Mouse (Mus musculus) liver, embryonic 14.5 days (tissue): Measurements from ENCODE around the gene Dlk1. TPM values are rescaled to one million over a fixed set of nuclear protein-coding genes. Genes with fewer than 3 reads are reported as not detected.
"Not testable (repeated sequence)": the region's sequence is repeated elsewhere in the genome, so short reads cannot be mapped to it uniquely, and the experiment has no call there.

ENCODE experiments used
- ATAC-seq: fragments of 200-750 bp; cut with Nextera tagmentation; 2 replicates; pipeline ENCODE4 v1.8.0; 2017; ENCODE audit warnings: moderate number of reproducible peaks, mild to moderate bottlenecking, moderate library complexity; ENCODE audit not compliant: insufficient read depth
- DNase-seq, 3 experiments: peaks; one replicate each; pipeline ENCODE4 v3.0.0-alpha.2; 2012 to 2013; ENCODE audit warnings: low read depth in 3 of 3, low spot score in 3 of 3
- H3K27ac ChIP-seq: fragments of 300-500 bp; sonication (generic); 2 replicates; pipeline ENCODE4 v1.5.1; 2014; ENCODE audit warnings: moderate library complexity, mild to moderate bottlenecking, control low read depth, inconsistent platforms
- H3K27me3 ChIP-seq: fragments of 300-500 bp; sonication (generic); 2 replicates; pipeline ENCODE4 v1.6.1; 2014; ENCODE audit warnings: mild to moderate bottlenecking, low read length, moderate library complexity; ENCODE audit not compliant: control insufficient read depth, insufficient read depth
- H3K36me3 ChIP-seq: fragments of 300-500 bp; sonication (generic); replicated peaks from 2 replicates; pipeline ENCODE4 v1.6.1; 2014; ENCODE audit warnings: low read depth; ENCODE audit not compliant: control insufficient read depth, insufficient read depth
- H3K4me1 ChIP-seq, 2 experiments: fragments of 200-500 bp in 1 of 2; fragments of 300-500 bp in 1 of 2; sonication (generic) in 1 of 2; replicated peaks; 2 replicates each; pipeline ENCODE4 v1.6.1; 2012 to 2014; ENCODE audit warnings: antibody characterized with exemption in 1 of 2, inconsistent platforms in 1 of 2, low read length in 1 of 2; ENCODE audit not compliant: control insufficient read depth in 2 of 2, insufficient read depth in 2 of 2
- H3K4me2 ChIP-seq: fragments of 300-500 bp; sonication (generic); 2 replicates; pipeline ENCODE4 v1.6.1; 2014; ENCODE audit warnings: low read depth, mild to moderate bottlenecking, control low read depth, moderate library complexity
- H3K4me3 ChIP-seq, 2 experiments: fragments of 200-500 bp in 1 of 2; fragments of 300-500 bp in 1 of 2; sonication (generic) in 1 of 2; 2 replicates each; pipeline ENCODE4 v1.5.1; 2012 to 2014; ENCODE audit warnings: low read depth in 2 of 2, low read length in 2 of 2, mild to moderate bottlenecking in 2 of 2, control low read depth in 1 of 2, inconsistent platforms in 1 of 2, moderate library complexity in 1 of 2; ENCODE audit not compliant: insufficient read depth in 1 of 2
- H3K9ac ChIP-seq: fragments of 300-500 bp; sonication (generic); replicated peaks from 2 replicates; pipeline ENCODE4 v1.6.1; 2014; ENCODE audit warnings: mild to moderate bottlenecking, control low read depth, moderate library complexity
- H3K9me3 ChIP-seq: fragments of 300-500 bp; sonication (generic); 2 replicates; pipeline ENCODE4 v1.6.1; 2016; ENCODE audit warnings: low read length, mixed read lengths; ENCODE audit not compliant: control insufficient read depth
- CTCF ChIP-seq: IDR thresholded peaks from 2 replicates; pipeline ENCODE4 v1.5.1; 2016; ENCODE audit warnings: antibody characterized with exemption, low read depth, control low read depth
- EP300 ChIP-seq: IDR thresholded peaks from 2 replicates; pipeline ENCODE4 v1.6.1; 2016; ENCODE audit warnings: antibody characterized with exemption, low read depth
- WGBS: fragments of 180-500 bp; shearing (Covaris S2); extraction: QIAGEN DNeasy Blood & Tissue Kit; methylation state at CpG from one replicate; pipeline ENCODE4 v1.1.7; 2014; ENCODE audit not compliant: insufficient replicate concordance; 5-methylcytosine and 5-hydroxymethylcytosine counted together
- polyA plus RNA-seq, 2 experiments: library from polyadenylated mRNA; depleted of rRNA in 1 of 2; stranded (reverse) in 1 of 2; unstranded in 1 of 2; fragments of >200 nt; fragmentation: Nextera tagmentation in 1 of 2; extraction: Ambion mirVana in 1 of 2; gene quantifications; 2 replicates each; pipeline versions ENCODE4 v1.2.1 to v1.2.3; 2012 to 2014

The Dlk1 gene
- polyA plus RNA-seq, 2 experiments = 327 to 1,200 TPM

GRCm38 (mm10) chr12:109462594-109462993 lies 10.0 kb downstream of the Dlk1 start:
- no peak for TF ChIP-seq EP300
- no peak for TF ChIP-seq CTCF
- Histone ChIP-seq H3K36me3 (no peaks in the 10 kb centered on the region), H3K27ac (no peak overlapping the region), H3K4me3 (no peak overlapping the region), H3K4me1 (peaks cover 0 to 2% of the 10 kb centered on the region in 2 experiments; a peak in 1 of 4 replicates), H3K4me2 (no peak overlapping the region), H3K27me3 (peaks cover 4% of the 10 kb centered on the region; the same call in 1 of the 2 replicates), H3K9ac (no peak overlapping the region), H3K9me3 (no peaks in the 10 kb centered on the region)
- ATAC-seq (no peak), DNase-seq (no peak)
- WGBS = 54% methylated on average over 10 of the region's 10 CpGs

DNA sequence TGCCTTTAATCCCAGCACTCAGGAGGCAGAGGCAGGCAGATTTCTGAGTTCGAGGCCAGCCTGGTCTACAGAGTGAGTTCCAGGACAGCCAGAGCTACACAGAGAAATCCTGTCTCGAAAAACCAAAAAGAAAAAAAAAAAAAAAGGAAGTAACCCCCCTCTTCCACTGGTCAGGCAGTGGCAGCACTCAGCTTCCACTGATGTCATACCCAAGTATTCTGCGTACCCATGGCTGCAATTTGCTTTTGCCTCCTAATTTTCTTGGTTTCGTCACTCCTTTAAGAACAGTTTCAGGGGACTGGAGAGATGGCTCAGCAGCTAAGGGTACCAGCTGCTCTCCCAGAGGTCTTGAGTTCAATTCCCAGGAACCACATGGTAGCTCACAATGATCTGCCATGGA lies 14.8 kb downstream of the Dlk1 start:
- not testable (repeated sequence) for ATAC-seq, DNase-seq

DNA sequence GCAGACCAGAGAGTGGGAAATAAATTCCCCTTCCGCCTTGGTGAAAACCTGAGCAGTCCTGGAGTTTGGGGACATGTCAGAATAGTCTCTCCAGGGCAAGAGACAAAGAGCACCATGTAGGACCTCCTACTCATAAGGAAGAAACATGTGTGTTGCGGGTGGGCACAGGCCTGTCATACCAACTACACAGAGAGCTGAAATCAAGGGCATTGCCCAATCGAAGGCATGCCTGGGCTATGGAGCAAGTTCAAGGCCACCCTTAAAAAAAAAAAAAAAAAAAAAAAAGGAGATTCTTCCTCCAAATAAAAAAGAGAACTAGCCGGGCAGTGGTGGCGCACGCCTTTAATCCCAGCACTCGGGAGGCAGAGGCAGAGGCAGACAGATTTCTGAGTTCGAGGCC lies 17.2 kb downstream of the Dlk1 start:
- WGBS = 58% methylated on average over 8 of the region's 8 CpGs
- Histone ChIP-seq H3K27ac (no peak overlapping the region), H3K4me2 (no peak overlapping the region), H3K4me1 (peaks cover 0 to 6% of the 10 kb centered on the region in 2 experiments; a peak in 2 of 4 replicates), H3K27me3 (no peaks in the 10 kb centered on the region), H3K9me3 (no peaks in the 10 kb centered on the region), H3K36me3 (no peaks in the 10 kb centered on the region), H3K9ac (no peak overlapping the region), H3K4me3 (no peak overlapping the region)
- DNase-seq (no peak), ATAC-seq (no peak)
- TF ChIP-seq EP300 (no peak), CTCF (no peak)

More for the DNA sequence above, 14.8 kb downstream of the Dlk1 start:
- H3K9ac ChIP-seq, H3K27me3 ChIP-seq, H3K9me3 ChIP-seq, H3K4me2 ChIP-seq, H3K4me3 ChIP-seq, H3K4me1 ChIP-seq, H3K27ac ChIP-seq, H3K36me3 ChIP-seq: not testable (repeated sequence)
- 20% methylated on average over 4 of the region's 4 CpGs for WGBS

GRCm38 (mm10) chr12:109472627-109473026 lies 20.0 kb downstream of the Dlk1 start:
- Histone ChIP-seq H3K27ac (no peak overlapping the region), H3K27me3 (no peaks in the 10 kb centered on the region), H3K4me1 (peaks cover 0 to 4% of the 10 kb centered on the region in 2 experiments; a peak in 2 of 4 replicates), H3K9ac (no peak overlapping the region), H3K36me3 (no peaks in the 10 kb centered on the region), H3K4me3 (no peak overlapping the region), H3K4me2 (no peak overlapping the region), H3K9me3 (no peaks in the 10 kb centered on the region)
- ATAC-seq (no peak), DNase-seq (no peak)
- 64% methylated on average over 11 of the region's 11 CpGs for WGBS
- no peak for TF ChIP-seq CTCF
- TF ChIP-seq EP300 = no peak

DNA sequence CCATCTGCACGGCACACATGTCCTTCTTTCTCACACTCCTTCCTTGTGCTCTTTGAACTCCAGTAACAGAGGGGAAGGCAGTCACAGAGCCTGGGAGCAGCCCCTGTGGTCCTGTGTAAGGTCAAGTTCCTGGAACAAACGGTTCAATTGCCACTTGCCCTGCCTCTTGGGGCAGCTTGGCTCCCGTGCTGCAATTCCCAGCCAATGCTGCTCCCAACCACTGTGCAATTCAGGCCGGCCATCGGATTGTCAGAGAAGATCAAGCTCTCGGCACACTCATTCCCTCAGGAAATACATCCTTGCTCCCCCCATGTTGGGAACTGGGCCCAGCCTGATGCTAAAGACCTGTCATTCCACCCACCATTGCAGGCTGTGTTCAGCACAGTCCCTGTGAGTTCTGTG lies 21.0 kb downstream of the Dlk1 start:
- no peaks in the 10 kb centered on the region for H3K27me3 ChIP-seq
- no peak overlapping the region for H3K4me2 ChIP-seq
- no peaks in the 10 kb centered on the region for H3K9me3 ChIP-seq
- H3K4me1 ChIP-seq = peaks cover 0 to 4% of the 10 kb centered on the region in 2 experiments; a peak in 2 of 4 replicates
- no peaks in the 10 kb centered on the region for H3K36me3 ChIP-seq
- no peak overlapping the region for H3K9ac ChIP-seq
- WGBS = 45% methylated on average over 6 of the region's 6 CpGs
- H3K27ac ChIP-seq = no peak overlapping the region
- DNase-seq = no peak
- ATAC-seq = no peak
- TF ChIP-seq EP300 (no peak), CTCF (no peak)
- no peak overlapping the region for H3K4me3 ChIP-seq
